Mouse (Mus musculus): ENCODE data around the gene Olfr187. TPM values are rescaled to one million over a fixed set of nuclear protein-coding genes. Genes with fewer than 3 reads are reported as not detected.
"Not testable (repeated sequence)": the region's sequence is repeated elsewhere in the genome, so short reads cannot be mapped to it uniquely, and the experiment has no call there.

Olfr187 gene
- total RNA-seq (2022), result not detected

GRCm38 (mm10) chr16:59039710-59040109 is at the start of gene Olfr187:
Gene Olfr187, minus strand, starts transcription at chr16:59039767.
- no peak for DNase-seq

- not testable (repeated sequence) for DNase-seq
Measured at GRCm38 (mm10) chr16:59081113-59081512, 41.5 kb upstream of the Olfr187 start.

- DNase-seq, result no peak
Measured at GRCm38 (mm10) chr16:59077905-59078304, 38.3 kb upstream of the Olfr187 start, which contains the start of gene Olfr190. Gene Olfr190, minus strand, starts transcription at chr16:59078005.

- no peak for DNase-seq
Measured at GRCm38 (mm10) chr16:59073520-59073919, 34.0 kb upstream of the Olfr187 start.

- no peak for DNase-seq
Measured at GRCm38 (mm10) chr16:59071755-59072154, 32.2 kb upstream of the Olfr187 start.

- DNase-seq, result not testable (repeated sequence)
Measured at GRCm38 (mm10) chr16:59062411-59062810, 22.8 kb upstream of the Olfr187 start.

- not testable (repeated sequence) for DNase-seq
Measured at GRCm38 (mm10) chr16:59049286-59049685, 9.7 kb upstream of the Olfr187 start.

- no peak for DNase-seq
Measured at GRCm38 (mm10) chr16:59048860-59049259, 9.3 kb upstream of the Olfr187 start.

GRCm38 (mm10) chr16:59047579-59047978 is 8.0 kb upstream of the Olfr187 start:
- DNase-seq, result no peak

- no peak for DNase-seq
Measured at GRCm38 (mm10) chr16:59045835-59046234, 6.3 kb upstream of the Olfr187 start.

- DNase-seq, result no peak
Measured at GRCm38 (mm10) chr16:59030191-59030590, 9.4 kb downstream of the Olfr187 start, which contains the start of gene Olfr186. Gene Olfr186, minus strand, starts transcription at chr16:59030291.

- DNase-seq, result no peak
Measured at GRCm38 (mm10) chr16:59013357-59014018, 26.1 kb downstream of the Olfr187 start.

GRCm38 (mm10) chr16:59007146-59007545 is 32.4 kb downstream of the Olfr187 start:
- no peak for DNase-seq

GRCm38 (mm10) chr16:58995057-58995456 is 44.5 kb downstream of the Olfr187 start, which contains the start of gene Olfr183:
Gene Olfr183, plus strand, starts transcription at chr16:58995357.
- DNase-seq, result no peak

Other genes starting within 250 kb of the Olfr187 start
- not detected for gene Olfr173, start 239.5 kb downstream of the Olfr187 start, total RNA-seq (2022)
- gene Olfr175-ps1, start 213.0 kb downstream of the Olfr187 start, total RNA-seq (2022), result not detected
- not detected for gene Olfr177, start 165.0 kb downstream of the Olfr187 start, total RNA-seq (2022)
- gene Olfr178, start 147.7 kb downstream of the Olfr187 start, total RNA-seq (2022), result not detected
- not detected for gene Olfr181, start 111.0 kb downstream of the Olfr187 start, total RNA-seq (2022)
- gene Olfr180, start 110.4 kb downstream of the Olfr187 start, total RNA-seq (2022), result not detected
- gene Olfr183, start 44.4 kb downstream of the Olfr187 start, total RNA-seq (2022), result not detected
- not detected for gene Olfr186, start 9.5 kb downstream of the Olfr187 start, total RNA-seq (2022)
- not detected for gene Olfr190, start 38.2 kb upstream of the Olfr187 start, total RNA-seq (2022)
- not detected for gene Olfr191, start 50.1 kb upstream of the Olfr187 start, total RNA-seq (2022)
- gene Olfr193, start 72.1 kb upstream of the Olfr187 start, total RNA-seq (2022), result not detected
- not detected for gene Olfr194, start 81.3 kb upstream of the Olfr187 start, total RNA-seq (2022)
- not detected for gene Olfr195, start 107.3 kb upstream of the Olfr187 start, total RNA-seq (2022)
- not detected for gene Olfr196, start 130.7 kb upstream of the Olfr187 start, total RNA-seq (2022)
- not detected for gene Olfr198, start 163.8 kb upstream of the Olfr187 start, total RNA-seq (2022)
- gene Olfr199, start 180.0 kb upstream of the Olfr187 start, total RNA-seq (2022), result not detected
- gene Olfr201, start 232.9 kb upstream of the Olfr187 start, total RNA-seq (2022), result not detected
- gene Olfr202, start 247.0 kb upstream of the Olfr187 start, total RNA-seq (2022), result not detected

All from adrenal gland, adult 8-10 months (tissue).